Mouse (Mus musculus) cerebellum, adult 2 months (tissue): ENCODE results near the gene Litaf. TPM values are rescaled to one million over a fixed set of nuclear protein-coding genes. Genes with fewer than 3 reads are reported as not detected.

ENCODE experiments used
- DNase-seq, 2 experiments: peaks; one replicate each; pipeline ENCODE4 v3.0.0; 2021
- H3K27ac ChIP-seq: fragments of 200-500 bp; 2 replicates; pipeline ENCODE4 v1.5.1; 2012; ENCODE audit warnings: low read length, control low read depth, inconsistent platforms; ENCODE audit not compliant: insufficient read depth
- H3K27me3 ChIP-seq: fragments of 200-500 bp; 2 replicates; pipeline ENCODE4 v1.6.1; 2012; ENCODE audit warnings: inconsistent platforms, mild to moderate bottlenecking, low read length, moderate library complexity; ENCODE audit not compliant: control insufficient read depth, insufficient read depth
- H3K4me1 ChIP-seq: fragments of 200-500 bp; 2 replicates; pipeline ENCODE4 v1.6.1; 2011; ENCODE audit warnings: low read length; ENCODE audit not compliant: control insufficient read depth, insufficient read depth
- H3K4me3 ChIP-seq: fragments of 200-500 bp; replicated peaks from 2 replicates; pipeline ENCODE3; 2011; ENCODE audit warnings: mild to moderate bottlenecking, low read depth, low read length, control low read depth; ENCODE audit not compliant: insufficient read depth
- CTCF ChIP-seq: fragments of 200-500 bp; IDR thresholded peaks from 2 replicates; pipeline ENCODE4 v1.5.1; 2011; ENCODE audit warnings: low read depth, mild to moderate bottlenecking, control low read depth, low read length, moderate library complexity, borderline replicate concordance; ENCODE audit not compliant: insufficient read depth
- POLR2A ChIP-seq: fragments of 200-500 bp; IDR thresholded peaks from 2 replicates; pipeline ENCODE4 v1.6.1; 2011; ENCODE audit warnings: low read length, control low read depth, borderline replicate concordance; ENCODE audit not compliant: insufficient read depth
- WGBS: fragments of 180-500 bp; shearing (Covaris S2); methylation state at CpG from one replicate; pipeline ENCODE4 v1.1.7; 2018; 5-methylcytosine and 5-hydroxymethylcytosine counted together
- polyA plus RNA-seq: library from polyadenylated mRNA; depleted of rRNA; stranded (reverse); fragments of >200 nt; gene quantifications from 2 replicates; pipeline ENCODE4 v1.2.3, GENCODE M21; 2012

Litaf gene
- polyA plus RNA-seq, 1 experiment, result 82.3 TPM

DNA sequence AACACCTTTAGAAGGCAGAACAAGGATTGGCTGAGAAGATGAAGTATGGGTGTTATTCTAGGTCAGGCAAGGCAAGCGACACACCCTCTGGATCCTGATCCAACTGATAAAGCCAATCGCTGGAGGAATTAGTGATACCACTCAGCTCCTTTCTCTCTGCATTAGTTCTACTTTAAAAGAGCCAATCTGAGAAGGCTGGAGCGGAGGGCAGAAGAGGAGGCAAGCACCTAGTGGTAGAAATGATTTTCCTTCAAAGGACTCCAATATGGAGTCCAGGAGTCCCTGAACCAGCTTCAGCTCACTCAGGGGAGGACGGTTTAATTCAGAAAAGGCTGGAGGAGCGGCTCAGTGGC lies 74.2 kb downstream of the Litaf start:
- H3K4me3 ChIP-seq, result no peak overlapping the region
- H3K27ac ChIP-seq, result no peak overlapping the region
- 81% methylated on average over 5 of the region's 5 CpGs for WGBS

DNA sequence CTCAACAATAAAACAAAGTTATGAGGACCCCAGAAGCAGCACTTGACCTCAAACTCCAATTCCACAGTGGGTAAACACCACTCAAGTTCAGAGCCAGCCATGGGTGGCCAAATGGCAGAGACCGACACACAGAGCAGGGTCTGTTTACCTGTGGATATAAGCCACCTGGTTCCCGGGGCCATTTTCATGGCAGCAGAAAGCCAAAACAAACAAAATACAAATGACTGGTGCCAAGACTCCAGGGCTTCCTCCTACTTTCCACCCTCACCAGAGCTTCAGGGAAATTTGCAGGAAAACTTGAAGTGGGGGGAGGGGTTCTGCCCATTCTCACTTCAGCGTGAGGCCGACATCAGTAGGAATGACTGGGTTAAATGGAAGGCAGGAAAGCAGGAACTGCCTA lies 75.2 kb downstream of the Litaf start:
- H3K27ac ChIP-seq, result no peak overlapping the region
- no peak overlapping the region for H3K4me3 ChIP-seq
- no peaks in the 10 kb centered on the region for H3K4me1 ChIP-seq
- H3K27me3 ChIP-seq, result no peaks in the 10 kb centered on the region
- no peak for DNase-seq
- TF ChIP-seq POLR2A (no peak), CTCF (no peak)
- 88% methylated on average over 4 of the region's 4 CpGs for WGBS

More for the DNA sequence above, 74.2 kb downstream of the Litaf start:
- Histone ChIP-seq H3K27me3 (no peaks in the 10 kb centered on the region), H3K4me1 (no peaks in the 10 kb centered on the region)
- TF ChIP-seq CTCF (no peak), POLR2A (no peak)
- DNase-seq, result no peak

DNA sequence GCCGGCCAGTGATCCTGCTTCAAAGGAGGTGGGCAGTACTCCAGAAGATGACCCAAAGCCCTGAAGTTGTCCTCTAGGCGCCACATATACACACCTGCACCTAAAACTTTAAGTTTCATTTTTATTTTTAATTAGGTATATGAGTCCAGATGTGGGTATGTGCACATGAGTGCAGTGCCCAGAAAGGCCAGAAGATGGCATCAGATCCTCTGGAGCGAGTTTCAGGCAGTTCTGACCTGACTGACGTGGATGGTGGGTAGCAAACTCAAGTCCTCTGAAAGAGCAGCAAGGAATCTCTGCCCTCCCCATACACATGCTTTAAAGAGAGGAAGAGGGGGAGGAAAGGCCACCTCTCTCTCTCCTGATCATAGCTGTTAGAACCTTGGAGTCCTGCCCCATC lies 76.1 kb downstream of the Litaf start:
- Histone ChIP-seq H3K4me3 (no peak overlapping the region), H3K4me1 (no peaks in the 10 kb centered on the region), H3K27ac (no peak overlapping the region), H3K27me3 (no peaks in the 10 kb centered on the region)
- WGBS, result 91% methylated on average over 4 of the region's 4 CpGs
- TF ChIP-seq POLR2A (no peak), CTCF (no peak)
- no peak for DNase-seq

DNA sequence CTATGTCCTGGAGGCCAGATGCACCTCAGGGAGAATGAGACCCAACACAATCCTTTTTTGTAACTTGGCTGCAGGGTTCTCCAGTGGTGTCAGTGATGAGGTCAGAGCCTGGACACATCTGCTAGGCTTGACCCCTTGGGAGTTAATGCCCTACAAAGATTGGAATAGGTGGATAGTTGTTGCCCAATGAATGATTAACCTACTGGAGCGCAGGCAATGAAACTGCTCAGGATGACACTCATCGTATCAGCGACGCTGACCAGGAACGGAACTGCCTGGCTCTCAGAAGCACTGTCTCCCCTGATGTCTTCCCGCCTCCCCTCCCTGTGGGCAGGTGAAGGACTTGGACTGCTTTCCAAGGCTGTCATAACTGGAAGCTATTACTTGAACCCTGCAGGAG lies 76.6 kb downstream of the Litaf start:
- WGBS, result 87% methylated on average over 6 of the region's 6 CpGs
- Histone ChIP-seq H3K4me1 (no peaks in the 10 kb centered on the region), H3K27me3 (no peaks in the 10 kb centered on the region), H3K4me3 (no peak overlapping the region), H3K27ac (no peak overlapping the region)
- no peak for TF ChIP-seq POLR2A
- TF ChIP-seq CTCF, result no peak
- DNase-seq, result no peak

DNA sequence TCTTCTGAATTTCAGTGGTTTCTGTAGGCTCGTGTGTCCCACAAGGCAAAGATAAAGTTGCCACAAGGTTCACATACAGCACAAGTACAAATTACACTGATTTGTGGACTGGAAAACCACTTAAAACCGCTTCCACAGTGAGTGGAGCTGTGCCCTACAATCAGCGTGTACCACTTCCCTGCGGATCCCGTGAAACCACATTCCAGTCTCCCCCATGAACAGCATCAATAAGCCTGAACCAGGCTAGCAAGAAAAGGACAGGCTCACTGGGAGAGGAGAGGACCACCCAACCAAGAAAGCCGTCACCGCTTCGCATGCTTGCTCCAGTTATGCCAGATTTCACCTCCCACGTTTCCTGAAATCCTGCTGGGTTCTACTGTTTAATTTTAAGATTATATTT lies 77.7 kb downstream of the Litaf start:
- H3K27me3 ChIP-seq, result no peaks in the 10 kb centered on the region
- no peak overlapping the region for H3K4me3 ChIP-seq
- DNase-seq, result no peak
- no peak overlapping the region for H3K27ac ChIP-seq
- TF ChIP-seq CTCF (no peak), POLR2A (no peak)
- no peaks in the 10 kb centered on the region for H3K4me1 ChIP-seq
- 74% methylated on average over 9 of the region's 9 CpGs for WGBS

DNA sequence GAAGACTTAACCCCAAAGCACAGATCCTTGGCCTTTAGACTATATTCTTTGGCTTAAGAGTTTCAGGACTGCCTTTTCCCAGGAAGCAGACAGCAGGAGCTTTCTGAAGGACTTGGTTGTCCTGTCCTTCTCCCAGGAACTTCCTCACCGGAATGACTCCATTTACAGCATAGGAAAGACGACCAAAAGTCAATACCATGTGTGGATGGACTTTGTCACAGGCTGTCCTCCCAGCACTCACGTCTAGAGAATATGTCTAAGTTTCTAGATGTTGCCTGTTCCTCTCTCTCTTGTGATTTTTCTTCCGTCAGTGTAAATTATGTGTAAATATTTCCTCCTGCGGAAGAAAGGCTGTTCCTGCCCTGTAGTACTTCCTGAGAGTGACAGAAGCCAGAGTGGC lies 81.4 kb downstream of the Litaf start:
- H3K4me1 ChIP-seq, result no peaks in the 10 kb centered on the region; the same call in 1 of the 2 replicates
- no peak for TF ChIP-seq CTCF
- TF ChIP-seq POLR2A, result no peak
- no peaks in the 10 kb centered on the region for H3K27me3 ChIP-seq
- 50% methylated on average over 5 of the region's 5 CpGs for WGBS
- no peak overlapping the region for H3K4me3 ChIP-seq
- H3K27ac ChIP-seq, result no peak overlapping the region
- DNase-seq, result no peak

DNA sequence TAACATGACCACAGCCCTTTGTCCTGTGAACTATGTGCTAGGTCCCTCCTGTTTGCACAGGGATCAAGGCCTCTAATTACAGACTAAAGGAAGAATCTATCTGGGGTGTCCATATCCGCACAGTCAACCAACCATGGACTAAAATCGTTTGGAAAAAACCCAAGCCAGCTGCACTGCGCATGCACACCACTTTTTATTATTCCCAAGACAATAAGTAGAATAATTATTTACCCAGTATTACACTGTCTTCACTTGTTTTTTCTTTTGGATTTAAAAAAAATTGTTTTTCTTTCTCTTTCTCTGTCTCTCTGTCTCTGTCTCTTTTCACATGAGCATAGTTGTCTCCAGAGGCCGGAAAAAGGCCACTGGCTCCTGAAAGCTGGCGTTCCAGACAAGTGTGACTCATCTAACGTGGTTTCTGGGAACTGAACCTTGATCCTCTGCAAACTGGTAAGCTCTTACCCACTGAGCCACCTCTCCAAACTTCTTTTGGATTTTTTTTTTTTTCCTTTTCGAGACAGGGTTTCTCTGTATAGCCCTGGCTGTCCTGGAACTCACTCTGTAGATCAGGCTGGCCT lies 84.4 kb downstream of the Litaf start:
- no peak for DNase-seq
- Histone ChIP-seq H3K27ac (no peak overlapping the region), H3K4me1 (no peaks in the 10 kb centered on the region; the same call in 1 of the 2 replicates), H3K4me3 (no peak overlapping the region), H3K27me3 (no peaks in the 10 kb centered on the region)
- no peak for TF ChIP-seq POLR2A
- TF ChIP-seq CTCF, result no peak
- WGBS, result 71% methylated on average over 7 of the region's 7 CpGs

DNA sequence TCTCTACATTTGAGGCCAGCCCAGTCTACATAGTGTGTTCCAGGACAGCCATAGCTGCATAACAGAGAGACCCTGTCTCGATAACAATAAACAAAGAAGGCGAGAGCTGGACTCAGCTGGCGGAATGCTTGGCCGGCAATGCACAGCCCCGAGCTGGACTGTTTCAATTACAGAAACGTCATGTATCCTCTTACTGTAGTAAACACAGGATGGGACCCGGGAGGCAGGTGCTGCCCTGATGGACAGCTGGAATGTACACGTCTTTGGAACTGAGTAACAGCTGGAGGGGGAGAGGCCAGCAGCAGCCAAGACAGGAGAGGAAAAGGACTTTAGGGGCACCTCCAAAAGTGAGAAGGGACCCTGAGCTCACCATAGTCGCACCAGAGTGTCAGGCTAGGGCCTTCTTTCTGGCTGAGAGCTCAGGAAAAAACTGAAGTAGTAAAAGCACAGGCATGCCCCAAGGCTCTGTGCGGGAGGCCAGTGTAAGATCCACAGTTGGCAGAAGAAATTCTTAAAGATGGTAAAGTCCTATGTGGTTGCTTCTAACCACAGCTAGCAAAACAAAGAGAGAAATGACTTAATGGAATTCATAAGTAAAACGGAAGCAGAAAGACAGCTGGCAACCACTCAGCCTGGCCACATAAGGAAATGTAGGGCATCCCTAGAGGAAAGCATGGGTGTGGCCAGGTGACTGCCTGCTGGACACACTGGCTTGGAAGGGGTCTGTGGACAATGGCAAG lies 86.7 kb downstream of the Litaf start:
- H3K27me3 ChIP-seq, result no peaks in the 10 kb centered on the region
- no peaks in the 10 kb centered on the region; the same call in 1 of the 2 replicates for H3K4me1 ChIP-seq
- no peak for TF ChIP-seq CTCF
- TF ChIP-seq POLR2A, result no peak
- no peak overlapping the region for H3K4me3 ChIP-seq
- no peak overlapping the region for H3K27ac ChIP-seq
- WGBS, result 63% methylated on average over 11 of the region's 11 CpGs
- no peak for DNase-seq
